Mouse (Mus musculus): ENCODE measurements around the gene Ap2s1.
"Not testable (repeated sequence)": the region's sequence is repeated elsewhere in the genome, so short reads cannot be mapped to it uniquely, and the experiment has no call there.

DNA sequence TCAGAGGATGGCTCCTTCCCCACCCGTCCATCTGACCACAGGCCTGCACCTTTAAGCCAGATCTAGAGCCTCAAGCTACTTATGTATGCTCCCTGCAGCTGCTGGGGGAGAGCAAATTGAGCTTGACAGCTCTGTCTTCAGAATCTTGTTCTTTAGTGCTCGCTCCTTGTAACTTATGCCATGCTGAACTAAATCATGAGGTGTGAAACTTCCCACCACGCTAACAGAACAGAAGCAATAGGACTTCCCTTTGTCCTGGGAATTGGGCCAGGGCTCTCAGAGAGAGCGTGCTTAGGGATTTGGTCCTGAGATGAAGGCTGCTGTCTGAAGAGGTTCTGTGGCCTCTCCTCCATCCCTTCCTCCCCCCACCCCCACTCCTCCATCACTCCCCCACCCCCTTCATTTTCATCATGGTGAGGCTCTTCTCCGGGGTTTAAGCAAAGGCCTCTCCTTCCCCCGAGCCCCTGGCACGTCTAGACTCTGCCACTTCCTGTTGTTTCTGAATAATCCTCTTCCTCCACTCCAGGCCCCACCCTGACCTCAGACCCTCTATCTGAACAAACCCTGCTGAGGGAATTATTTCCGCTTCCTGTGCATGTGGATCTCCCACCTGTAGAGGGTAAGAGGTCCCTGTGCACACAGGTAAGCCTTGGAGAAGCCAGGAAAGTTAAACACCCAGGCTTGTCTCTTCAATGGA, 21.6 kb upstream of the Ap2s1 start:
- TF ChIP-seq CTCF (conservative IDR thresholded peaks at IDR 0.05; ENCODE audit: low read length); NANOG (IDR thresholded peaks at IDR 0.05; ENCODE audit: borderline replicate concordance, low read length); POU5F1 (IDR thresholded peaks at IDR 0.05; ENCODE audit: borderline replicate concordance, low read length): not testable (repeated sequence)
